Mouse (Mus musculus) gastrocnemius, postnatal 10 days (tissue): Measurements from ENCODE around the gene Tnn. TPM values are rescaled to one million over a fixed set of nuclear protein-coding genes. Genes with fewer than 3 reads are reported as not detected.

Experiments
- DNase-seq: peaks from one replicate; pipeline ENCODE4 v3.0.0; 2021; ENCODE audit warnings: mixed read lengths
- total RNA-seq, 2 experiments: library from RNA; stranded (reverse); gene quantifications; 2 replicates each; pipeline ENCODE4 v1.2.3; 2021

Gene Tnn
- total RNA-seq, 2 experiments from 2014 or later, result 2.4 TPM; not detected in 1

GRCm38 (mm10) chr1:160082647-160083046, 70.7 kb downstream of the Tnn start:
- no peak for DNase-seq

- peak; percentile 84 for DNase-seq
Observed at GRCm38 (mm10) chr1:160080800-160081436, 72.5 kb downstream of the Tnn start.

GRCm38 (mm10) chr1:160078882-160079661, 74.3 kb downstream of the Tnn start:
- DNase-seq, result no peak

- DNase-seq, result no peak
Observed at GRCm38 (mm10) chr1:160064547-160065144, 88.7 kb downstream of the Tnn start.

GRCm38 (mm10) chr1:160061725-160062366, 91.5 kb downstream of the Tnn start:
- DNase-seq, result peak; percentile 41

GRCm38 (mm10) chr1:160061321-160061720, 92.1 kb downstream of the Tnn start:
- no peak for DNase-seq

GRCm38 (mm10) chr1:160060542-160060941, 92.8 kb downstream of the Tnn start:
- no peak for DNase-seq

GRCm38 (mm10) chr1:160059908-160060307, 93.5 kb downstream of the Tnn start:
- DNase-seq, result no peak

- DNase-seq, result no peak
Observed at GRCm38 (mm10) chr1:160057657-160058056, 95.7 kb downstream of the Tnn start.

- DNase-seq, result no peak
Observed at GRCm38 (mm10) chr1:160054366-160055078, 98.9 kb downstream of the Tnn start.

GRCm38 (mm10) chr1:160053510-160054305, 99.7 kb downstream of the Tnn start:
- DNase-seq, result no peak

- DNase-seq, result no peak
Observed at GRCm38 (mm10) chr1:160052556-160053315, 100.6 kb downstream of the Tnn start.

- no peak for DNase-seq
Observed at GRCm38 (mm10) chr1:160050898-160051297, 102.5 kb downstream of the Tnn start.

GRCm38 (mm10) chr1:160049131-160049880, 104.1 kb downstream of the Tnn start:
- no peak for DNase-seq

- DNase-seq, result no peak
Observed at GRCm38 (mm10) chr1:160047481-160047931, 105.9 kb downstream of the Tnn start.

GRCm38 (mm10) chr1:160046786-160047185, 106.6 kb downstream of the Tnn start:
- no peak for DNase-seq

- no peak for DNase-seq
Observed at GRCm38 (mm10) chr1:160045971-160046370, 107.4 kb downstream of the Tnn start.

- DNase-seq, result no peak
Observed at GRCm38 (mm10) chr1:160045056-160045715, 108.2 kb downstream of the Tnn start.
